Mouse (Mus musculus) spleen, adult 2 months (tissue): ENCODE measurements around the gene Olfr965. TPM values are rescaled to one million over a fixed set of nuclear protein-coding genes. Genes with fewer than 3 reads are reported as not detected.
"Not testable (repeated sequence)": the region's sequence is repeated elsewhere in the genome, so short reads cannot be mapped to it uniquely, and the experiment has no call there.

ENCODE experiments used
- DNase-seq, 2 experiments: peaks; one replicate each; pipeline versions ENCODE4 v3.0.0 to v3.0.0-alpha.2; 2012 to 2021; ENCODE audit warnings: low spot score in 2 of 2, low read depth in 1 of 2
- H3K27ac ChIP-seq: fragments of 200-500 bp; 2 replicates; pipeline ENCODE4 v1.5.1; 2012; ENCODE audit warnings: low read length, inconsistent platforms; ENCODE audit not compliant: insufficient read depth
- H3K27me3 ChIP-seq: fragments of 200-500 bp; 2 replicates; pipeline ENCODE4 v1.6.1; 2012; ENCODE audit warnings: mild to moderate bottlenecking, moderate library complexity, low read length, inconsistent platforms; ENCODE audit not compliant: control insufficient read depth, insufficient read depth
- H3K36me3 ChIP-seq: fragments of 200-500 bp; 2 replicates; pipeline ENCODE4 v1.6.1; 2012; ENCODE audit warnings: mild to moderate bottlenecking, low read length, inconsistent platforms; ENCODE audit not compliant: control insufficient read depth, insufficient read depth
- H3K4me1 ChIP-seq: fragments of 200-500 bp; 2 replicates; pipeline ENCODE4 v1.6.1; 2011; ENCODE audit warnings: inconsistent platforms; ENCODE audit not compliant: control insufficient read depth, insufficient read depth, insufficient read length
- H3K4me3 ChIP-seq: fragments of 200-500 bp; 2 replicates; pipeline ENCODE4 v1.5.1; 2011; ENCODE audit warnings: mild to moderate bottlenecking, inconsistent platforms; ENCODE audit not compliant: insufficient read depth, insufficient read length; ENCODE audit errors: extremely low read depth
- CTCF ChIP-seq: fragments of 200-500 bp; IDR thresholded peaks from 2 replicates; pipeline ENCODE4 v1.5.1; 2011; ENCODE audit warnings: mild to moderate bottlenecking, inconsistent platforms; ENCODE audit not compliant: insufficient read depth, insufficient read length, insufficient replicate concordance; ENCODE audit errors: extremely low read depth
- POLR2A ChIP-seq: fragments of 200-500 bp; IDR thresholded peaks from 2 replicates; pipeline ENCODE4 v1.6.1; 2011; ENCODE audit warnings: low read depth, low read length, inconsistent platforms
- WGBS: fragments of 180-500 bp; shearing (Covaris S2); methylation state at CpG from one replicate; pipeline ENCODE4 v1.1.7; 2018; 5-methylcytosine and 5-hydroxymethylcytosine counted together
- polyA plus RNA-seq: library from polyadenylated mRNA; depleted of rRNA; stranded (reverse); fragments of >200 nt; gene quantifications from 2 replicates; pipeline ENCODE4 v1.2.3, GENCODE M21; 2012; rRNA removed

Olfr965 gene
- not detected in 2 replicates for polyA plus RNA-seq

- DNase-seq: no peak
- no peaks in the 10 kb centered on the region for H3K36me3 ChIP-seq
- no peaks in the 10 kb centered on the region for H3K4me1 ChIP-seq
- no peak within 1 kb of the TSS for H3K27ac ChIP-seq
- no peak within 1 kb of the TSS for H3K4me3 ChIP-seq
- H3K27me3 ChIP-seq: no peaks in the 10 kb centered on the region
- TF ChIP-seq POLR2A (no peak), CTCF (no peak)
Measured at GRCm38 (mm10) chr9:39711053-39711452, at the start of gene Olfr965. Gene Olfr965, plus strand, starts transcription at chr9:39711353.

GRCm38 (mm10) chr9:39666905-39667304 lies 44.2 kb upstream of the Olfr965 start, which contains the start of gene Olfr963:
Gene Olfr963, plus strand, starts transcription at chr9:39667205.
- H3K27ac ChIP-seq: no peak within 1 kb of the TSS
- no peak within 1 kb of the TSS for H3K4me3 ChIP-seq
- no peak for DNase-seq
- no peaks in the 10 kb centered on the region for H3K27me3 ChIP-seq
- H3K36me3 ChIP-seq: no peaks in the 10 kb centered on the region
- WGBS: 88% methylated on average over 1 of the region's 1 CpGs
- no peaks in the 10 kb centered on the region for H3K4me1 ChIP-seq
- TF ChIP-seq CTCF (no peak), POLR2A (no peak)

- DNase-seq: no peak
- Histone ChIP-seq H3K4me1 (no peaks in the 10 kb centered on the region), H3K27ac (no peak overlapping the region), H3K36me3 (no peaks in the 10 kb centered on the region), H3K4me3 (no peak overlapping the region), H3K27me3 (no peaks in the 10 kb centered on the region)
- WGBS: 77% methylated on average over 2 of the region's 2 CpGs
- TF ChIP-seq CTCF: no peak
- TF ChIP-seq POLR2A: no peak
Measured at GRCm38 (mm10) chr9:39669723-39670122, 41.4 kb upstream of the Olfr965 start.

GRCm38 (mm10) chr9:39674820-39675219 lies 36.3 kb upstream of the Olfr965 start:
- Histone ChIP-seq H3K27me3 (no peaks in the 10 kb centered on the region), H3K4me3 (no peak overlapping the region), H3K27ac (no peak overlapping the region), H3K4me1 (no peaks in the 10 kb centered on the region), H3K36me3 (no peaks in the 10 kb centered on the region)
- WGBS: 80% methylated on average over 2 of the region's 2 CpGs
- DNase-seq: no peak
- TF ChIP-seq POLR2A (no peak), CTCF (no peak)

DNA sequence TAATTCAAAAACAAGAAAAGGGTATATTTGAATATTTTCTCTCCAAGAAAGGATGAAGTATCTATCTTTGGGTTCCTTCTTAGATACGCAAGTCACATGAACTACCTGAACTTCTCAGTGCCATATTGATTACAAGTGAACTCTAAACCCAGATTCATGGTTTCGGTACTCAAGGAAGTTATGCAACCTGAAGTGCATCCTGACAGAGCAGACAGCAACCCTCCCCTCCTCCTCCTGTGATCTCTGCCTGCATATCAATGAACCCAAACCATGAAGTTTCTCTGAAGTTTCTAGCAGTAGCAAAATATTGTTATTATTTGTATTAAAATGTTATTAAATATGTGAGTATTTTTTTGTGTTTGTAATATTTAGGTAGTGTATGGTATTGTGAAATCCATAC lies 32.6 kb upstream of the Olfr965 start:
- Histone ChIP-seq H3K27ac (no peak overlapping the region), H3K27me3 (no peaks in the 10 kb centered on the region), H3K36me3 (no peaks in the 10 kb centered on the region), H3K4me1 (no peaks in the 10 kb centered on the region), H3K4me3 (no peak overlapping the region)
- TF ChIP-seq POLR2A: no peak
- TF ChIP-seq CTCF: no peak
- no peak for DNase-seq
- WGBS: 84% methylated on average over 2 of the region's 2 CpGs

DNA sequence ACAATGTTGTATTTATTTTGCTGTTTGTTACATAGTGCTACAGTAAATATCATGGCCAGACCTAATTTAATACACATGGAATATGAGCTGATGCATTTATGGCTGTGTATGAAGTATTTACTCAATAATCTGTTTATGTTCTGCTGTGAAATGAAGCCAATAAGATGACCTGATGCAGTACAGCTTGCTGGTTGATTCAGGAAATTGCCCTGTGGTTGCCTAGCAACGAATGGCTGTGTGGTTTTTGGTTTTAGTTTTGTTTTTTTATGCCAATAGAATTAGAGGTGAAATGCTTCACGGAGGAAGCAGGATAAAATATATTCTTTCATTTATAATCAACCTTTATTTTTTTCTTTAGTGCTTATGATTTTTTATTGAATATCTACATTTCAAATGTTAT lies 31.9 kb upstream of the Olfr965 start:
- Histone ChIP-seq H3K36me3 (no peaks in the 10 kb centered on the region), H3K4me3 (no peak overlapping the region), H3K27me3 (no peaks in the 10 kb centered on the region), H3K27ac (no peak overlapping the region), H3K4me1 (no peaks in the 10 kb centered on the region)
- DNase-seq: no peak
- WGBS: 13% methylated on average over 2 of the region's 2 CpGs
- TF ChIP-seq CTCF (no peak), POLR2A (no peak)

GRCm38 (mm10) chr9:39701123-39701522 lies 10.0 kb upstream of the Olfr965 start:
- not testable (repeated sequence) for H3K4me1 ChIP-seq, H3K36me3 ChIP-seq, H3K27me3 ChIP-seq, H3K27ac ChIP-seq, DNase-seq, H3K4me3 ChIP-seq
- WGBS: 84% methylated on average over 8 of the region's 8 CpGs
